Mouse (Mus musculus) adrenal gland, adult 18-20 months (tissue): ENCODE measurements around the gene Gamt. TPM values are rescaled to one million over a fixed set of nuclear protein-coding genes. Genes with fewer than 3 reads are reported as not detected.
A peak's percentile ranks its signal among the peaks of the same experiment; 100 is the strongest.

Experiments
- DNase-seq, 2 experiments: peaks; one replicate each; pipeline ENCODE4 v3.0.0; 2021 to 2022; ENCODE audit warnings: low spot score in 2 of 2
- total RNA-seq, 2 experiments: library from RNA; stranded (reverse); gene quantifications; 1 replicate in 1 of 2; 2 replicates in 1 of 2; pipeline ENCODE4 v1.2.3; 2021

Gamt gene
- total RNA-seq, 2 experiments from 2014 or later, result 146 to 236 TPM

GRCm38 (mm10) chr10:80288097-80288496 lies 27.3 kb upstream of the Gamt start:
- no peak for DNase-seq

GRCm38 (mm10) chr10:80285222-80286070 lies 24.6 kb upstream of the Gamt start:
- DNase-seq, result peak in 1 of 2 experiments; percentile 28

- peak in 1 of 2 experiments; percentile 19 for DNase-seq
These were observed 21.9 kb upstream of the Gamt start for GRCm38 (mm10) chr10:80282481-80283441.

- peak in 1 of 2 experiments; percentile 31 for DNase-seq
These were observed 21.1 kb upstream of the Gamt start for GRCm38 (mm10) chr10:80281921-80282371.

- no peak for DNase-seq
These were observed 20.5 kb upstream of the Gamt start for GRCm38 (mm10) chr10:80281304-80281703.

- peak in 1 of 2 experiments; percentile 19 for DNase-seq
These were observed 18.5 kb upstream of the Gamt start for GRCm38 (mm10) chr10:80279273-80279672.

GRCm38 (mm10) chr10:80278390-80278789 lies 17.6 kb upstream of the Gamt start:
- peak in 1 of 2 experiments; percentile 17 for DNase-seq

- DNase-seq, result no peak
These were observed 15.4 kb upstream of the Gamt start for GRCm38 (mm10) chr10:80276238-80276637.

- no peak for DNase-seq
These were observed 13.0 kb upstream of the Gamt start for GRCm38 (mm10) chr10:80273847-80274246.

- DNase-seq, result no peak
These were observed 11.2 kb upstream of the Gamt start for GRCm38 (mm10) chr10:80271870-80272585.

GRCm38 (mm10) chr10:80271186-80271843 lies 10.5 kb upstream of the Gamt start:
- DNase-seq, result peak in 1 of 2 experiments; percentile 19

- peak in 1 of 2 experiments; percentile 28 for DNase-seq
These were observed 9.9 kb upstream of the Gamt start for GRCm38 (mm10) chr10:80270734-80271181.

GRCm38 (mm10) chr10:80270099-80270498 lies 9.3 kb upstream of the Gamt start:
- DNase-seq, result no peak

- no peak for DNase-seq
These were observed 4.3 kb upstream of the Gamt start for GRCm38 (mm10) chr10:80265149-80265486.

GRCm38 (mm10) chr10:80264341-80265148 lies 3.7 kb upstream of the Gamt start:
- DNase-seq, result peak; percentile 97 to 99

- no peak for DNase-seq
These were observed 2.1 kb upstream of the Gamt start for GRCm38 (mm10) chr10:80262776-80263365.

- DNase-seq, result no peak
These were observed 1.4 kb upstream of the Gamt start for GRCm38 (mm10) chr10:80262169-80262568.

GRCm38 (mm10) chr10:80261585-80261968 lies 765 bp upstream of the Gamt start:
- peak; percentile 94 for DNase-seq
